Mouse (Mus musculus) forebrain, embryonic 13.5 days (tissue): ENCODE measurements around the gene Rnase2b. TPM values are rescaled to one million over a fixed set of nuclear protein-coding genes. Genes with fewer than 3 reads are reported as not detected.

Experiments used
- ATAC-seq: fragments of 200-750 bp; cut with Nextera tagmentation; 2 replicates; pipeline ENCODE4 v1.8.0; 2017
- H3K27ac ChIP-seq: fragments of 300-500 bp; sonication (generic); 2 replicates; pipeline ENCODE4 v1.5.1; 2015; ENCODE audit warnings: inconsistent platforms, mild to moderate bottlenecking, moderate library complexity
- H3K27me3 ChIP-seq: fragments of 300-500 bp; sonication (generic); 2 replicates; pipeline ENCODE4 v1.6.1; 2015; ENCODE audit warnings: mild to moderate bottlenecking, inconsistent platforms
- H3K36me3 ChIP-seq: fragments of 300-500 bp; sonication (generic); 2 replicates; pipeline ENCODE4 v1.6.1; 2015; ENCODE audit warnings: mild to moderate bottlenecking, inconsistent platforms; ENCODE audit not compliant: poor library complexity, severe bottlenecking
- H3K4me1 ChIP-seq: fragments of 300-500 bp; sonication (generic); 2 replicates; pipeline ENCODE4 v1.6.1; 2015; ENCODE audit warnings: inconsistent platforms
- H3K4me2 ChIP-seq: fragments of 300-500 bp; sonication (generic); 2 replicates; pipeline ENCODE4 v1.6.1; 2015; ENCODE audit warnings: inconsistent platforms, mild to moderate bottlenecking, moderate library complexity
- H3K4me3 ChIP-seq: fragments of 300-500 bp; sonication (generic); 2 replicates; pipeline ENCODE4 v1.5.1; 2015; ENCODE audit warnings: mild to moderate bottlenecking, inconsistent platforms
- H3K9ac ChIP-seq: fragments of 300-500 bp; sonication (generic); 2 replicates; pipeline ENCODE4 v1.6.1; 2015; ENCODE audit warnings: mild to moderate bottlenecking, inconsistent platforms
- H3K9me3 ChIP-seq: fragments of 300-500 bp; sonication (generic); replicated peaks from 2 replicates; pipeline ENCODE4 v1.6.1; 2016; ENCODE audit warnings: inconsistent platforms
- WGBS: fragments of 180-500 bp; shearing (Covaris S2); methylation state at CpG from one replicate; pipeline ENCODE4 v1.1.7; 2015; 5-methylcytosine and 5-hydroxymethylcytosine counted together
- polyA plus RNA-seq: library from polyadenylated mRNA; unstranded; fragments of >200 nt; fragmentation: Nextera tagmentation; extraction: Ambion mirVana; gene quantifications from 2 replicates; pipeline ENCODE4 v1.2.1, GENCODE M21; 2015

The Rnase2b gene
- polyA plus RNA-seq, 1 experiment from 2014 or later, result not detected

DNA sequence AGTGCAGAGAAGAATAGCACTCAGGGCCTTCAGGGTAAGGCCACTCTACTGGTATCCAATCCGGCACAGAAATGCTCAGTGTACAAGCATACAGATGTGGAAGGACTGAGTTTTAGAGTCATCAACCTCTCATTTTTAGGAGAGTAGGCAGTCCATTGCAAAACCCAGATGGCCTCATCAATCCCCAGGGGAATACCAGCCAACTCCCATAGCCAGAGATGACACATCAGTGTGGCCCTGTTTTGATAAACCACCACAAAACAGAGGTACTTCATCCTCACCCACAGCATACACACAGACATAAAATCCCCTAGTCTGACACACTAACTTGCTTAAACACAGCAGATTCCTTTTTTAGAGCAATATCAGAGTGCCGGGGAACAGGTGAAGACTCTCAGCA, 38.4 kb downstream of the Rnase2b start:
- H3K4me1 ChIP-seq, result no peaks in the 10 kb centered on the region
- H3K27me3 ChIP-seq, result no peaks in the 10 kb centered on the region
- no peak overlapping the region for H3K4me2 ChIP-seq
- H3K9ac ChIP-seq, result no peak overlapping the region
- H3K36me3 ChIP-seq, result no peaks in the 10 kb centered on the region
- H3K4me3 ChIP-seq, result no peak overlapping the region
- no peak overlapping the region for H3K27ac ChIP-seq
- 96% methylated on average over 2 of the region's 2 CpGs for WGBS
- ATAC-seq, result no peak
- no peaks in the 10 kb centered on the region for H3K9me3 ChIP-seq

DNA sequence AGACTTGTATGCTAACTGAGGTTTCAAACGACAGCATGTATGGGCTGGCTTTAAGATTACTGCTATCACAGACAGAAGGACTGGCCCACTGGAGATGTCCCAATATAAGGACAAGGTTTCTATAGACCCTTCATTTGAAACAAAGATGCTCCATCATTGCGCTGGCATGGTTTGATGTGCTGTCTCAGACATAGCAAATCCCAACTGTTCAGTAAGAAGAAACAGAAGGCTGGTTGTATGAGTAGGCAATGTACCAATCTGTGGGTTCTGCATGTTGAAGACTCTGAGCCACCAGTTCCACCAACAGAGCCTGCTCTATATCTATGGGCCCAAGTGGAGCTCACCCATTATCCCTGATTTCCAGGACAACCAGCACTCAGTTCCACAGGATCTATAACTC, 41.1 kb downstream of the Rnase2b start, which contains the start of gene Ear14:
Gene Ear14 (plus strand): TSS at position 277 of the 400 bp plus-strand sequence.
- Histone ChIP-seq H3K9me3 (no peaks in the 10 kb centered on the region), H3K4me3 (no peak within 1 kb of the TSS), H3K27me3 (no peaks in the 10 kb centered on the region), H3K27ac (no peak within 1 kb of the TSS), H3K4me2 (no peak within 1 kb of the TSS), H3K36me3 (no peaks in the 10 kb centered on the region), H3K9ac (no peak within 1 kb of the TSS), H3K4me1 (no peaks in the 10 kb centered on the region)
- ATAC-seq, result no peak
- WGBS, result 92% methylated on average over 2 of the region's 2 CpGs

Other genes with a start within 250 kb of the Rnase2b start
- gene Osgep, start 237.4 kb upstream of the Rnase2b start, polyA plus RNA-seq, result 150 and 164 TPM in 2 replicates
- 355 and 364 TPM in 2 replicates for gene Apex1, start 237.3 kb upstream of the Rnase2b start, polyA plus RNA-seq
- 73.7 and 76.9 TPM in 2 replicates for gene Pip4p1, start 231.4 kb upstream of the Rnase2b start, polyA plus RNA-seq
- gene Pnp, start 231.2 kb upstream of the Rnase2b start, polyA plus RNA-seq, result 33.2 and 35.4 TPM in 2 replicates
- gene Gm49342, start 217.7 kb upstream of the Rnase2b start, polyA plus RNA-seq, result not detected in 2 replicates
- gene Pnp2, start 206.3 kb upstream of the Rnase2b start, polyA plus RNA-seq, result 0.52 TPM in 1 of 2 replicates, not detected in the other
- not detected in 2 replicates for gene Rnase10, start 154.5 kb upstream of the Rnase2b start, polyA plus RNA-seq
- not detected in 2 replicates for gene Rnase9, start 120.4 kb upstream of the Rnase2b start, polyA plus RNA-seq
- not detected in 2 replicates for gene Rnase11, start 112.1 kb upstream of the Rnase2b start, polyA plus RNA-seq
- gene Rnase12, start 104.6 kb upstream of the Rnase2b start, polyA plus RNA-seq, result not detected in 2 replicates
- 0.03 TPM in 1 of 2 replicates, not detected in the other for gene Olfr750, start 87.8 kb upstream of the Rnase2b start, polyA plus RNA-seq
- gene Rnase4, start 71.2 kb upstream of the Rnase2b start, polyA plus RNA-seq, result 6.7 and 7.0 TPM in 2 replicates
- gene Ang, start 71.1 kb upstream of the Rnase2b start, polyA plus RNA-seq, result 0.93 and 1.8 TPM in 2 replicates
- not detected in 2 replicates for gene Eddm3b, start 47.8 kb upstream of the Rnase2b start, polyA plus RNA-seq
- gene Rnase6, start 38.4 kb upstream of the Rnase2b start, polyA plus RNA-seq, result 0.38 TPM in 1 of 2 replicates, not detected in the other
- gene Rnase1, start 15.5 kb upstream of the Rnase2b start, polyA plus RNA-seq, result 0.24 TPM in 1 of 2 replicates, not detected in the other
- gene Ang2, start 36.9 kb downstream of the Rnase2b start, polyA plus RNA-seq, result not detected in 2 replicates
- not detected in 2 replicates for gene Ear14, start 41.1 kb downstream of the Rnase2b start, polyA plus RNA-seq
- not detected in 2 replicates for gene Rnase2a, start 93.9 kb downstream of the Rnase2b start, polyA plus RNA-seq
- not detected in 2 replicates for gene Gm7247, start 199.5 kb downstream of the Rnase2b start, polyA plus RNA-seq
- gene Vmn2r88, start 248.6 kb downstream of the Rnase2b start, polyA plus RNA-seq, result not detected in 2 replicates